Mouse (Mus musculus): Measurements from ENCODE around the gene Olfr796.

DNA sequence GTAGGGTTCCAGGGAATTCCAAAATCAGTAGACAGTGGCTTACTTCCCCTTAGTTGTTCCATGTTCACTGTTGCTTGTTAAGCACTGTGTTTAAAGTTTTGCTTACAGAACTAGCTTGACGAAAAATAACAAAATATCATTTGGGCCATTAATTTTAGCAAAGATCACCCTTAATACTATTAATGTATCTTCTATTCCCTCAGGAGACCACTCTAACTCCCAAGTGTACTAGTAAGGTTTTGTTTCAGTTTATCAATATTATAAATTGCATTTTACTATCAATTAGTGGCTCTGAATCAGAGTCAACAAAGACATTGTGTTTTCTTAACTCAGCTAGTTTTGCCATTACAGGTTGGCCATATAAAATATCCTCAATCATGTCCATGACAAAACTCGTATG lies 45.0 kb downstream of the Olfr796 start, which contains the start of gene Olfr794:
- TF ChIP-seq POLR2A (IDR thresholded peaks at IDR 0.05; ENCODE audit: borderline replicate concordance, control insufficient read depth, low read depth, low read length) (no peak), CTCF (IDR thresholded peaks at IDR 0.05; ENCODE audit: control insufficient read depth, insufficient read depth, low read length) (no peak)

Measured in bone marrow, adult 2 months (tissue).